Mouse (Mus musculus) T-helper 17 cell (primary cell): Measurements from ENCODE around the gene Suds3.

Source experiments
- in situ Hi-C, 2 experiments: fragments of 300-600 bp; cut with MboI, MseI; formaldehyde crosslinking; loops; 1 replicate in 1 of 2; 2 replicates in 1 of 2; pipeline ENCODE4 v1.15.1; 2025; ENCODE audit warnings: high pct_unique_total_duplicates in 2 of 2

Suds3 gene

DNA sequence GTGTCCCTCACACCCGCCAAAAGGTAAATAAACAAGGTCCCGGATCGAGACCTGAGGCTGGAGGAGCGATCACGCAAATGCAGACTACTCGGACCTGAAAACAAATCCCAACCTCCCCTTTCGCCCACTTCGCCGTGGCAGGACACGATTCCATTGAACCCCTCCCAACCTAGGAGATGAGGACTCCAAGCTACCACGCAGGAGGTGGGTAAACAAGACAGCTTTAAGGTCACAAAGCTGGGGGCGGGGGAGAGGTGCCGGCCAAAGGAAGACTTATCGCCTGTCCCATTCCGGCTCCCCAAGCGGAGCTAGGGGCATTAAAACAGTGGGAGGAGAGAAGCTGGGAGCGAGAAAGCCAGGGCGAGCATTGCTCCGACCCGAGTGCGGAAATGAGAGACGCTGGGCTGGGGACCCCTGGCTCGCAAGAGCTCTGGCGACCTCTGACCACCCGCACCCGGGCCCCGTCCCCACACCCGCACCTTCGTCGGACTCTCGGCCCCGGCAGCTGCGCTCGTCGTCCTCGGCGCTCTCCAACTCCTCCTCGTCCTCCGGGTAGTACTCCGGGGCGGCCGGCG, 633 bp downstream of the Suds3 start:
- in situ Hi-C loops: loop anchor here in 1 of 2 experiments (5.0 kb wide), 1 partner anchor 37 kb away; no protein-coding TSS in a partner anchor

- in situ Hi-C loops: loop anchor here in 1 of 2 experiments (5.0 kb wide), 1 partner anchor 38 kb away; no protein-coding TSS in a partner anchor
Measured at GRCm38 (mm10) chr5:117114581-117115192, 1.2 kb downstream of the Suds3 start.

DNA sequence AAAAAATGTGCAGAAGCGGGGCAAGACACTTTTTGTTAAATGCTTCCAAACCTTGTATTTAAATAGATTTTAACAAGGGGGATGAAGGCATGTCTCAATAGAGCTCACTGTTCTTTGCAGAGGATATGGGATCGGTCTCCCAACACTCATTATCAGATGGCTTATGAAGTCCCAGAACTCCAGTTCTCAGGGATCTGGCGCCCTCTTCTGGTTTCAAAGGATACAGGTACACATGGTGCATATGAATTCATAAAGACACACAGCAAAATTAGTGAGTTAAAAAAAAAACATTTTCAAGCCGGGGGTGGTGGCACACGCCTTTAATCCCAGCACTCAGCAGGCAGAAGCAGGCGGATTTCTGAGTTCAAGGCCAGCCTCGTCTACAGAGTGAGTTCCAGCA, 2.6 kb downstream of the Suds3 start:
- in situ Hi-C loops: no loop called here

- in situ Hi-C loops: no loop called here
Measured at GRCm38 (mm10) chr5:117111774-117112112, 4.2 kb downstream of the Suds3 start.

- in situ Hi-C loops: no loop called here
Measured at GRCm38 (mm10) chr5:117111064-117111773, 4.7 kb downstream of the Suds3 start.

DNA sequence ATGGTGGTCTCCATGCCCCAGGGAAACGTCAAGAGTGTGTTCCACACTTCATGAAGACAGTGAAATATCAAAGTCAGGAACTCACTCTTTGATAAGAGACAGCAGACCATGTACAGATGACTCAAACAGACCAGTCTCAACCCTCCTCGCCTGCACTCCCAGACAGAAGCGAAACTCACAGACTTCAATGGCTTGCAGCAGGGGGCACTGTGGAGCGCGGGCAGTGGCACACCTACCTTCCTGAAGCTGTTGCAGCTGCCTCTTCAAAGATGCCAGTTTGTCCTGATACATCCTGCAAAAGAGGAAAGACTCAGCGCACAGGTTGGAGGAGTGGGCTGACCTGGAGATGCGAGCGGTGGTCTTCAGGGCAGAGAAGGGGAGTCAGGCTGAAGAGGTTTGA, 6.4 kb downstream of the Suds3 start:
- in situ Hi-C loops: no loop called here

- in situ Hi-C loops: no loop called here
Measured at GRCm38 (mm10) chr5:117108731-117109130, 7.2 kb downstream of the Suds3 start.

GRCm38 (mm10) chr5:117108292-117108691, 7.6 kb downstream of the Suds3 start:
- in situ Hi-C loops: no loop called here

- in situ Hi-C loops: no loop called here
Measured at GRCm38 (mm10) chr5:117105761-117106160, 10.2 kb downstream of the Suds3 start.

GRCm38 (mm10) chr5:117104329-117104728, 11.6 kb downstream of the Suds3 start:
- in situ Hi-C loops: no loop called here

DNA sequence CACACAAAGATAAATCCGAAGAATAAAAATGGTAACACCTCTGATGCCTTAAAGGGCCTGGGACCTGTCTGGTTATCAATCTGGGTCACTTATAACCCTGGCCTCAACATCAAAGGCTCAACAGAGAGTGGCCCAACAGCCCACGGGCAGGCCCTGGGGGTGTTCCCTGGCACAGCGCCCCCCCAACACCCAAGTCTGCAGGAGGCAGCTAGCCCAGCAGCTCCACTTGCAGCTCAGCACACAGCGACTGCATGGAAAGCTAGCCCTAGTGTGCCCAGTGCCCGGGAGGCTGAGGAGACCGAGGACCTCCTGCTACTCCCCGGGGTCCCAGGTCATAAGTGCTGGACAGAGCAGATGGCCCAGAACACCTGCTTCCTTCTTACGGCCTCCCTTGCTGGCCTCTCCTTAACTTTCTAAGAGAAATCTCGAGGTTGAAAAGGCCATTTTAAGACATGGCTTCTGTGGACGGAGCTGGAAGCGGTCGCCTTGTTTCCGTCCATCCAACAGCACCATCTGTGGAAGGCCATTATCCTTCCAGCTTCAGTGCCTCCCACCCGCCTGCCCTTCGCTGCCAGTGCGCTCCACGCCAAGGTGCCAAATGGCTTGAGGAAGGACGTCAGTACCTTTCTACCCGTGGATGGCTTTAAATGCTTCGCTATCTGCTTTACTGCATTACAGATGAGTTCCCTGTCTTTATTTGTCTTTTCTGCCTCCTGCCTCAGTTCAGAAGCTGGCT, 12.6 kb downstream of the Suds3 start:
- in situ Hi-C loops: no loop called here

DNA sequence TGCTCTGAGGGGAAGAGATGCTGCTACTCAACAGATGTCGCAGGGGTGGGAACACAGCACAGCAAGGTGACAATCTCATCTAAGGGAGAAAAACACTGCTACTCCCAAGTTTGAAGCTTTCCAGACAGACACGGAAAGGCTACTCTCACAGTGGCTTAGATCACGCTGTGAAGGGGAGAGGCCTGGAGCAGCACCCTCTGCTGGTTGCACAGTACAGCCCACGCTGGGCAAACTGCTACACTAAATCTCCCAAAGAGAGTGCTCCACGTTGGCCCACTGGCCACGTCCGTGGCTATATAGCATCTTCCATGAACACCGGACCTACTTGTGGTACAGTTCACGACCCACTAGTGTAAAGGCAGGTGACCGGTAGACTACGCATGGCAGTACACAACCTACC, 16.2 kb downstream of the Suds3 start:
- in situ Hi-C loops: no loop called here

- in situ Hi-C loops: no loop called here
Measured at GRCm38 (mm10) chr5:117099008-117099407, 16.9 kb downstream of the Suds3 start.

DNA sequence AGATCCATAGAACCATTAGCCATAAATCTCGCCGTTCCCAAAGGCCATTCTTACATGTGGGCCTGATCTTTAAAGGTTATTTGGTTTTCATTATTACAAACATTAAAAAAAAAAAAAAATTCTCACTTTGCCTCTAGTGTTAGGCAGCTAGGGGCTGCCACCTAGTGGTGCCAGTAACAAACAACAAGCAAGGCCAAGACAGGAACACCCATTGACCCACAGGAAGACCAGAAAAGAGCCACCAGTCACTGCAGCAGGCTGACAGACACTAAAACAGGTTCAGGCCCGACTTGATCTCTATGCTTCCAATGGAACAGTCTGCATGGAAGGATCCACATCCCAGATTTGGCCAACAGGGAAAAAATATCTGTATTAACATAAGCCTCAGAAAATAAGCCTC, 19.2 kb downstream of the Suds3 start:
- in situ Hi-C loops: no loop called here

- in situ Hi-C loops: no loop called here
Measured at GRCm38 (mm10) chr5:117094431-117094830, 21.5 kb downstream of the Suds3 start.

- in situ Hi-C loops: loop anchor here in 1 of 2 experiments (10.0 kb wide), 1 partner anchor 405 kb away; no protein-coding TSS in a partner anchor
Measured at GRCm38 (mm10) chr5:117089786-117090185, 26.1 kb downstream of the Suds3 start.

DNA sequence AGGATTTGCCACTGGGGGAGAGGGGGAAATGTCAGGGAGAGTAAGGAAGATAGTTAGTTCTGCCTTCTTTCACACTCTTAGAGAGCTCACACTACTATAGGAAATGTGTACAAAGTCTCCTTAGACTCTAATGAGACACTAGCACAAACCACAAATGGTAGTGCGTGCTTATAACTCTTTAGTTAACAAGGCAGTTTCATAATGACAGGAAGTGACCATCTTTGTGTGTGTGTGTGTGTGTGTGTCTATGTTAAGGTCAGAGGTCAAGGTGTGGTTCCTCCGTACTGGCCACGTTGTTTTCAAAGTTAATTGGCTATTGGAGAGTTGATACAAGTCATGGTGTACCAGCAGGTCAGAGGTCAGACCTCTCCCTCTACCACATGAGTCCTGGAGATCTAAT, 26.8 kb downstream of the Suds3 start:
- in situ Hi-C loops: loop anchor here in 1 of 2 experiments (10.0 kb wide), 1 partner anchor 406 kb away; no protein-coding TSS in a partner anchor

DNA sequence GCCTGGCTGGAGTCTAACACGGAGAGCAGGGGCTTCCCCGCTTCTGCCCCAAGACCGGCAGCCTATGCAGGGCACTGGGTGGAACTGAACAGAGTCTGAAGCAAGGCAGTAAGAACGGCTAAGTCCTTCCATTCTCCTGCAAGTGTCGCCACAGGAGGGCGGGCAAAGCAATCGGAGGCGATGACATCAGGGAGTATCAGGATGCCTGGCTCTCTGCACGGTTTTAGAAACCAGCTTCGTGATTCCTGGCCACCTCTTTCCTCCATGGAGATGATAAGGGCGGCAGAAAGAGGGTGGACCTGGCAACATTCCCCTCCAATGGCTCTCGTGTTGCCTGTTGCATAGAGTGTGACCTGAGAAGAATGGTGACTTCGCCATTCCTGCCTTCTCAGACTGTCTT, 28.2 kb downstream of the Suds3 start:
- in situ Hi-C loops: loop anchor here in 1 of 2 experiments (10.0 kb wide), 1 partner anchor 407 kb away; no protein-coding TSS in a partner anchor

GRCm38 (mm10) chr5:117069498-117069894, 46.4 kb downstream of the Suds3 start:
- in situ Hi-C loops: no loop called here

DNA sequence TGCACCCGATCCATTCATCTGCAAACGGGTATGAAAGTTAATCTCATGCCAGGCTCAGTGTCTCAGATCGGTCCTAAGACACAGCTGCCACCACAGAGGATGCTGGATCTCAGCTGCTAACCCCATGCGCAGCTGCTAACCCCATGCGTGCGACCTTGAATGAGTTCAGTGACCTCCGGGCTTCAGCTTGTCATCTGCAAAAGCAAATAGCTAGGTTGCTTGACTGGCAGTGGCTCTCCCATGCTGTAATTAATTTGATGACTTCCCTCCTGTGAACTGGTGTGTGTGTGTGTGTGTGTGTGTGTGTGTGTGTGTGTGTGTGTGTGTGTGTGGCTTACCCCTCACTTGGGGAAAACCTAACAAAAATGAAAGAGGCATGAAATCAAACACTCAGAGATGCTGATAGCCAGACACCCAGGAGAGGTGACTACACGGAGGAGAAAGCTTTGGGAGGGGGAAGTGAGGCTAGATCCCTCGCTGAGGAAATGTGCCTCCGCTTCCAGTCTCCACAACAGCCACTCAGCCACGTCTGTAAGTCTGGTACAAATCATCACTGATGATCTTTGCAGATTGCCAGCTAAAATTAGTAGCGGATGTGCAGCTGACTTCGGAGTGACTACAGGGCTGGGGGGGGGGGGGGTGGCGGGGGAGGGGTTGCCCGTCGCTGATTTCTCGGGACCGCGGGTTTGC, 47.0 kb downstream of the Suds3 start:
- in situ Hi-C loops: no loop called here

GRCm38 (mm10) chr5:117068181-117068580, 47.7 kb downstream of the Suds3 start:
- in situ Hi-C loops: no loop called here
